Mouse (Mus musculus): ENCODE results near the gene Wdr62. TPM values are rescaled to one million over a fixed set of nuclear protein-coding genes. Genes with fewer than 3 reads are reported as not detected.

The Wdr62 gene
- polyA plus RNA-seq, 1 experiment from 2014 or later, result 7.1 TPM

GRCm38 (mm10) chr7:30286701-30287410 is 6.6 kb upstream of the Wdr62 start:
- peaks cover 14% of the 10 kb centered on the region for H3K4me1 ChIP-seq
- no peak for ATAC-seq (ENCODE audit: extremely low read depth, insufficient number of reproducible peaks, low FRiP score, low TSS enrichment)
- 50% methylated on average over 8 of the region's 8 CpGs for WGBS
- peaks cover 17% of the 10 kb centered on the region for H3K27me3 ChIP-seq (replicated peaks)
- H3K9me3 ChIP-seq, result no peaks in the 10 kb centered on the region
- no peaks in the 10 kb centered on the region for H3K36me3 ChIP-seq
- H3K4me2 ChIP-seq, result no peak overlapping the region
- no peak overlapping the region for H3K9ac ChIP-seq
- H3K4me3 ChIP-seq, result no peak overlapping the region
- no peak overlapping the region for H3K27ac ChIP-seq (replicated peaks)

GRCm38 (mm10) chr7:30282740-30283139 is 2.5 kb upstream of the Wdr62 start:
- Histone ChIP-seq H3K36me3 (no peaks in the 10 kb centered on the region), H3K9ac (0 out of 2 replicates have a peak overlapping the region, but pooled peaks have one; percentile 29), H3K4me1 (peaks cover 22% of the 10 kb centered on the region), H3K4me3 (no peak overlapping the region), H3K27ac (replicated peaks) (no peak overlapping the region), H3K9me3 (no peaks in the 10 kb centered on the region), H3K4me2 (no peak overlapping the region), H3K27me3 (replicated peaks) (peaks cover 8% of the 10 kb centered on the region)
- no peak for ATAC-seq (ENCODE audit: extremely low read depth, insufficient number of reproducible peaks, low FRiP score, low TSS enrichment)
- WGBS, result 58% methylated on average over 7 of the region's 7 CpGs

- Histone ChIP-seq H3K9ac (0 out of 2 replicates have a peak overlapping the region, but pooled peaks have one; percentile 83), H3K4me3 (no peak overlapping the region), H3K9me3 (no peaks in the 10 kb centered on the region), H3K4me1 (peaks cover 22% of the 10 kb centered on the region), H3K36me3 (no peaks in the 10 kb centered on the region), H3K4me2 (peak overlapping the region; percentile 94), H3K27ac (replicated peaks) (peak overlapping the region; percentile 99), H3K27me3 (replicated peaks) (no peaks in the 10 kb centered on the region)
- ATAC-seq (ENCODE audit: extremely low read depth, insufficient number of reproducible peaks, low FRiP score, low TSS enrichment), result no peak
- 69% methylated on average over 4 of the region's 4 CpGs for WGBS
These were observed 1.3 kb upstream of the Wdr62 start for GRCm38 (mm10) chr7:30281522-30281921.

- Histone ChIP-seq H3K9ac (peak overlapping the region; percentile 83), H3K4me1 (peaks cover 22% of the 10 kb centered on the region), H3K4me3 (peak overlapping the region; percentile 86), H3K9me3 (no peaks in the 10 kb centered on the region), H3K36me3 (no peaks in the 10 kb centered on the region), H3K4me2 (peak overlapping the region; percentile 94), H3K27ac (replicated peaks) (peak overlapping the region; percentile 99), H3K27me3 (replicated peaks) (no peaks in the 10 kb centered on the region)
- peak; percentile 76 for ATAC-seq (ENCODE audit: extremely low read depth, insufficient number of reproducible peaks, low FRiP score, low TSS enrichment)
- under 1% methylated on average over 20 of the region's 20 CpGs for WGBS
These were observed 485 bp upstream of the Wdr62 start for GRCm38 (mm10) chr7:30280670-30281138.

DNA sequence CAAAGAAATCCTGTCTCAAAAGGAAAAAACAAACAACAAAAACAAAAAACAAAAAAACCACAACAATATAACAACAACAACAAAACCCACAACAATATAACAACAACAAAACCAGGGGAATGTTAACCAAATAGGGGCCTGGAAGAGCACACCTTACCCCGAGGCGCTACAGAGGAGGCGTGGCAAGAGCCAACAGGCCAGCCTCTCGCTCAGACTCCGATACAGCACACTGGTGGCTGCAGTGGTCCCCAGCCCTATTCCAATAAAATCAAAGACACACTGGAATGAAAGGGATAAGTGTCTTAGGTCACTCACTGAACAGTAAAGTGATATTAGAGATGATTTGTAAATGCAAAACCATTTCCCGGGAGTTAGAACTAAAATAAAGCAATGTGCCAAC is 683 bp downstream of the Wdr62 start:
- Histone ChIP-seq H3K27me3 (replicated peaks) (no peaks in the 10 kb centered on the region), H3K4me1 (peaks cover 34% of the 10 kb centered on the region), H3K36me3 (no peaks in the 10 kb centered on the region), H3K27ac (replicated peaks) (peak overlapping the region; percentile 99), H3K4me3 (peak overlapping the region; percentile 86), H3K4me2 (peak overlapping the region; percentile 94), H3K9me3 (no peaks in the 10 kb centered on the region), H3K9ac (peak overlapping the region; percentile 83)
- WGBS, result 1% methylated on average over 6 of the region's 6 CpGs
- no peak for ATAC-seq (ENCODE audit: extremely low read depth, insufficient number of reproducible peaks, low FRiP score, low TSS enrichment)

- no peaks in the 10 kb centered on the region for H3K27me3 ChIP-seq (replicated peaks)
- H3K9me3 ChIP-seq, result no peaks in the 10 kb centered on the region
- no peak for ATAC-seq (ENCODE audit: extremely low read depth, insufficient number of reproducible peaks, low FRiP score, low TSS enrichment)
- H3K27ac ChIP-seq (replicated peaks), result no peak overlapping the region
- peak overlapping the region; percentile 86 for H3K4me3 ChIP-seq
- no peaks in the 10 kb centered on the region for H3K36me3 ChIP-seq
- H3K4me2 ChIP-seq, result peak overlapping the region; percentile 94
- 60% methylated on average over 2 of the region's 2 CpGs for WGBS
- H3K9ac ChIP-seq, result peak overlapping the region; percentile 83
- H3K4me1 ChIP-seq, result peaks cover 37% of the 10 kb centered on the region
These were observed 1.3 kb downstream of the Wdr62 start for GRCm38 (mm10) chr7:30278911-30279310.

- H3K9ac ChIP-seq, result no peak overlapping the region
- peaks cover 22% of the 10 kb centered on the region for H3K4me1 ChIP-seq
- H3K36me3 ChIP-seq, result peaks cover 28% of the 10 kb centered on the region
- no peak overlapping the region for H3K4me2 ChIP-seq
- no peak for ATAC-seq (ENCODE audit: extremely low read depth, insufficient number of reproducible peaks, low FRiP score, low TSS enrichment)
- WGBS, result 64% methylated on average over 6 of the region's 6 CpGs
- no peaks in the 10 kb centered on the region for H3K9me3 ChIP-seq
- H3K27me3 ChIP-seq (replicated peaks), result no peaks in the 10 kb centered on the region
- H3K4me3 ChIP-seq, result no peak overlapping the region
- no peak overlapping the region for H3K27ac ChIP-seq (replicated peaks)
These were observed 5.8 kb downstream of the Wdr62 start for GRCm38 (mm10) chr7:30274383-30274782.

- Histone ChIP-seq H3K4me3 (no peak overlapping the region), H3K4me1 (peaks cover 14% of the 10 kb centered on the region), H3K9me3 (no peaks in the 10 kb centered on the region), H3K27me3 (replicated peaks) (no peaks in the 10 kb centered on the region), H3K27ac (replicated peaks) (no peak overlapping the region), H3K36me3 (peaks cover 60% of the 10 kb centered on the region), H3K4me2 (no peak overlapping the region), H3K9ac (no peak overlapping the region)
- no peak for ATAC-seq (ENCODE audit: extremely low read depth, insufficient number of reproducible peaks, low FRiP score, low TSS enrichment)
- 85% methylated on average over 4 of the region's 4 CpGs for WGBS
These were observed 10.6 kb downstream of the Wdr62 start for GRCm38 (mm10) chr7:30269641-30270040.

GRCm38 (mm10) chr7:30266780-30267179 is 13.4 kb downstream of the Wdr62 start:
- 0 out of 2 replicates have a peak overlapping the region, but pooled peaks have one; percentile 13 for H3K27ac ChIP-seq (replicated peaks)
- 36% methylated on average over 3 of the region's 3 CpGs for WGBS

DNA sequence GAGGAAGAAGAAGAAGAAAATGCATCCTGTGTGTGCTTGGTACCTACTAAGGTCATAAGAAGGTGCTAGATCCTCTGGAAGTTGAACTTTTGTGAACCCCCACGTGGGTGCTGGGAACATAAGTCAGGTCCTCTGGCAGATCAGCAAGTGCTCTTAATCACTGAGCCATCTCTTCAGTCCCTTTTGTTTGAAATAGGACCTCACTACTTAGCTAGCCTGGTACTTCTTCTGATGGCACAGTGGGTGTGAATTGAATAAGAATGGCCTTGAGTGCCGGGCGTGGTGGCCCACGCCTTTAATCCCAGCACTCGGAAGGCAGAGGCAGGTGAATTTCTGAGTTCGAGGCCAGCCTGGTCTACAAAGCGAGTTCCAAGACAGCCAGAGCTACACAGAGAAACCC is 14.3 kb downstream of the Wdr62 start:
- Histone ChIP-seq H3K36me3 (peaks cover 77% of the 10 kb centered on the region), H3K4me1 (peaks cover 10% of the 10 kb centered on the region), H3K9me3 (no peaks in the 10 kb centered on the region), H3K4me2 (no peak overlapping the region), H3K9ac (no peak overlapping the region), H3K4me3 (no peak overlapping the region), H3K27me3 (replicated peaks) (no peaks in the 10 kb centered on the region), H3K27ac (replicated peaks) (no peak overlapping the region)
- ATAC-seq (ENCODE audit: extremely low read depth, insufficient number of reproducible peaks, low FRiP score, low TSS enrichment), result no peak
- WGBS, result 87% methylated on average over 7 of the region's 7 CpGs

More at GRCm38 (mm10) chr7:30266780-30267179, 13.4 kb downstream of the Wdr62 start:
- H3K9ac ChIP-seq, result no peak overlapping the region
- no peak for ATAC-seq (ENCODE audit: extremely low read depth, insufficient number of reproducible peaks, low FRiP score, low TSS enrichment)
- H3K4me2 ChIP-seq, result no peak overlapping the region
- no peak overlapping the region for H3K4me3 ChIP-seq
- no peaks in the 10 kb centered on the region for H3K27me3 ChIP-seq (replicated peaks)
- H3K4me1 ChIP-seq, result peaks cover 10% of the 10 kb centered on the region
- H3K9me3 ChIP-seq, result no peaks in the 10 kb centered on the region
- H3K36me3 ChIP-seq, result peaks cover 77% of the 10 kb centered on the region

DNA sequence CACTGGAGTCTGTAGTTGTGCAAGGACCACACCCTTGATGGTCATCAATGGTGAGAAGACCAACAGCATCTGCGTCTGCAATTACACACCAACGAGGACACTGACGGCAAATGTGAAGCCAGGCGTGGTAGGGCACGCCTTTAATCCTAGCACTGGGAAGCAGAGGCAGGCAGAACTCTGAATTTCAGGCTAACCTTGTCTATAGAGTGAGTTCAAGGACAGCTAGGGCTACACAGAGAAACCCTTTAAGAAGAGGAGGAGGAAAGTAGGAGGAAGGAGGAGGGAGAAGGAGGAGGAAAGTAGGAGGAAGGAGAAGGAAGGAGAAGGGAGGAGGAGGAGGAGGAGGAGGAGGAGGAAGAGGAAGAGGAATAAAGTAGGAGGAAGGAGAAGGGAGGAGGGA is 14.7 kb downstream of the Wdr62 start:
- H3K27ac ChIP-seq (replicated peaks), result no peak overlapping the region
- H3K9ac ChIP-seq, result no peak overlapping the region
- H3K4me1 ChIP-seq, result peaks cover 10% of the 10 kb centered on the region
- 91% methylated on average over 5 of the region's 5 CpGs for WGBS
- no peaks in the 10 kb centered on the region for H3K9me3 ChIP-seq
- peaks cover 75% of the 10 kb centered on the region for H3K36me3 ChIP-seq
- H3K4me3 ChIP-seq, result no peak overlapping the region
- H3K4me2 ChIP-seq, result no peak overlapping the region
- no peaks in the 10 kb centered on the region for H3K27me3 ChIP-seq (replicated peaks)
- ATAC-seq (ENCODE audit: extremely low read depth, insufficient number of reproducible peaks, low FRiP score, low TSS enrichment), result no peak

DNA sequence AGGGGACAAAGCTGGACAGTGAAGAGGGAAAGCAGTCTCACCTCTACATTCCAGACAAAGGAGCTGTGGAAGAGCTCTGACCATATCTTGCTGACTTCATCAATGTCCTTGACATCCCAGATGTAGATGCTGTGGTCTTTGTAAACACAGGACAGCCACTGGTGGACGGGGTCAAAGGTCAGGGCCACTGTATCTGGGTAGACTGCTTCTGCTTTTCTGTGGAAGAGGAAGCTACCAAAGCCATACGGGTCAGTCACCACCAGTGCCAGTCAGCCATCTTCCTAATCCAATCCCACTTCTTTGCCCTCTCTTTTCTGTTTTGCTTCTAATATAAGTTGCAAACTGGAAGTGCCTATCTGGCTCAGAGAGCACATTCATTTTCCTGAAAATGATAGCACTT is 15.2 kb downstream of the Wdr62 start:
- peaks cover 10% of the 10 kb centered on the region for H3K4me1 ChIP-seq
- peaks cover 73% of the 10 kb centered on the region for H3K36me3 ChIP-seq
- ATAC-seq (ENCODE audit: extremely low read depth, insufficient number of reproducible peaks, low FRiP score, low TSS enrichment), result no peak
- H3K27ac ChIP-seq (replicated peaks), result no peak overlapping the region
- no peak overlapping the region for H3K4me3 ChIP-seq
- WGBS, result 74% methylated on average over 2 of the region's 2 CpGs
- H3K9ac ChIP-seq, result no peak overlapping the region
- H3K27me3 ChIP-seq (replicated peaks), result no peaks in the 10 kb centered on the region
- H3K4me2 ChIP-seq, result no peak overlapping the region
- no peaks in the 10 kb centered on the region for H3K9me3 ChIP-seq
